Mouse (Mus musculus) limb, embryonic 10.5 days (tissue): Measurements from ENCODE around the gene Susd6. TPM values are rescaled to one million over a fixed set of nuclear protein-coding genes. Genes with fewer than 3 reads are reported as not detected.

ENCODE experiments used
- DNase-seq: peaks from one replicate; pipeline ENCODE4 v3.0.0-alpha.2; 2017; ENCODE audit warnings: low spot score
- H3K27ac ChIP-seq: fragments of 300-500 bp; sonication (generic); 2 replicates; pipeline ENCODE4 v1.5.1; 2016; ENCODE audit warnings: mild to moderate bottlenecking
- H3K27me3 ChIP-seq: fragments of 300-500 bp; sonication (generic); 2 replicates; pipeline ENCODE4 v1.6.1; 2016; ENCODE audit warnings: low read depth, mild to moderate bottlenecking; ENCODE audit not compliant: poor library complexity, severe bottlenecking
- H3K36me3 ChIP-seq: fragments of 300-500 bp; sonication (generic); 2 replicates; pipeline ENCODE4 v1.6.1; 2016; ENCODE audit warnings: mild to moderate bottlenecking, moderate library complexity
- H3K4me1 ChIP-seq: fragments of 300-500 bp; sonication (generic); 2 replicates; pipeline ENCODE4 v1.6.1; 2016
- H3K4me3 ChIP-seq: fragments of 300-500 bp; sonication (generic); 2 replicates; pipeline ENCODE4 v1.5.1; 2016; ENCODE audit warnings: mild to moderate bottlenecking, moderate library complexity
- H3K9me3 ChIP-seq: fragments of 300-500 bp; sonication (generic); replicated peaks from 2 replicates; pipeline ENCODE4 v1.6.1; 2016; ENCODE audit warnings: mild to moderate bottlenecking
- WGBS: fragments of 180-500 bp; shearing (Covaris S2); methylation state at CpG from one replicate; pipeline ENCODE4 v1.1.7; 2016; 5-methylcytosine and 5-hydroxymethylcytosine counted together
- polyA plus RNA-seq: library from polyadenylated mRNA; unstranded; fragments of >200 nt; fragmentation: Nextera tagmentation; extraction: Ambion mirVana; gene quantifications from 2 replicates; pipeline ENCODE4 v1.2.1, GENCODE M21; 2016

Gene Susd6
- polyA plus RNA-seq, 1 experiment from 2014 or later = 12.0 TPM

- DNase-seq = no peak
- Histone ChIP-seq H3K4me3 (no peak overlapping the region), H3K9me3 (no peaks in the 10 kb centered on the region), H3K27ac (no peak overlapping the region), H3K4me1 (peaks cover 4% of the 10 kb centered on the region; the same call in 1 of the 2 replicates), H3K36me3 (peaks cover 42% of the 10 kb centered on the region), H3K27me3 (no peaks in the 10 kb centered on the region)
- WGBS = 79% methylated on average over 3 of the region's 3 CpGs
These were observed 88.3 kb downstream of the Susd6 start for GRCm38 (mm10) chr12:80878653-80879052.

DNA sequence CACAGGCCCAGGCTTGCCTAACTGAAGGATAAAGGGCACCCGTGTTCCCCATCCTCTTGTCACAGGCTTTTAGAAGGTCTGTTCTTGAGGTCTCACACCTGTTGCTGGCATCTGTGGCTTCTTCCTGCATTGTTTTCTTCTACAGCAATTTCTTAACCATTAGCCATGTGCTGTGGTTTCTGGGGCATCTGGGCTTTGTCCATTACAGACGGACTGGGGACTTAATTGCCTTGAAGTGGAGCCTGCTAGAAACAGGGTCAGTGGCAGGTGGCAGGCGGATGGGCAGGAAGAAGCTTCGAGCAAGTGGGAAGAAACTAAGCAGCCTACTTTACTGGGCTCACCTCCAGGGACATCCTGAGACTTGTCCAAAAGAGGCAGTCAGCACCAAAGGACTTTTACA is 89.0 kb downstream of the Susd6 start:
- H3K4me1 ChIP-seq = peaks cover 4% of the 10 kb centered on the region; the same call in 1 of the 2 replicates
- no peak overlapping the region for H3K4me3 ChIP-seq
- H3K9me3 ChIP-seq = no peaks in the 10 kb centered on the region
- no peak for DNase-seq
- peaks cover 39% of the 10 kb centered on the region for H3K36me3 ChIP-seq
- 64% methylated on average over 4 of the region's 4 CpGs for WGBS
- H3K27me3 ChIP-seq = no peaks in the 10 kb centered on the region
- no peak overlapping the region for H3K27ac ChIP-seq

DNA sequence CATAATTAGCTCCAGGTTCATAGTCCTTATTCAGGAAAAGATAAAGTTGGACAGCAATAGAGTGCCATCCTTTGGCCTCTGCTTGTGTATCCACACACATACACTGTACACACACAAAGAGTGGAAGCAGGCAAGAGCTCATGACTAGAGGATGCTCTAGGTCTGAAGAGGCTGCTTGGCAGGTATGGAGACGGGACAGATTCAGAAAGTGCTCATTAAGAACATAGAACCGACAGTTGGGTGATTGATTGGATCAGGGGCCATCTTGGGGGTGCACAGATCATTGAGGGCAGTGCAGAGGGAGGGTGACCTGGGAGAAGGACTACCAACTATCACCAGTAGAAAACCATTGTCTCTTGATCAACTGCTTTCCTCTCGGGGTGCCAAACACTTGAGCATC is 90.8 kb downstream of the Susd6 start:
- Histone ChIP-seq H3K9me3 (no peaks in the 10 kb centered on the region), H3K4me3 (no peak overlapping the region), H3K36me3 (peaks cover 28% of the 10 kb centered on the region), H3K27me3 (no peaks in the 10 kb centered on the region), H3K27ac (no peak overlapping the region), H3K4me1 (peaks cover 15% of the 10 kb centered on the region)
- DNase-seq = no peak
- 85% methylated on average over 3 of the region's 3 CpGs for WGBS

DNA sequence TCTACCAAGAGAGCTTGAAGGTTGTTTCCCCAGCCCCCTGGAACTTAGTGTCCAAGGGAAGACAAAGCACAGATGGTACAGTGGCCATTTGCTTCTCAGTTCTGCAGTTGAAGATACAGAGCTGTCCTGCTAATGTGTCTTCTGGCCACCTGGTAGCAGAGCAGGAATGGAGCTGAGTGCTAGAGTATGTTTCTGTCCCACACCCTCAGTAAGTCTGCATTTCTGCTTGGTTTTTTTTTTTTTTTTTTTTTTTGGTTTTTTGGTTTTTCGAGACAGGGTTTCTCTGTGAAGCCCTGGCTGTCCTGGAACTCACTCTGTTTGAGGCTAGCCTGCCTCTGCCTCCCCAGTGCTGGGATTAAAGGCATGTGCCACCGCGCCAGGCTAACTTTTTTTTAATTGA is 93.0 kb downstream of the Susd6 start:
- H3K9me3 ChIP-seq = no peaks in the 10 kb centered on the region
- no peak for DNase-seq
- peaks cover 13% of the 10 kb centered on the region for H3K36me3 ChIP-seq
- 90% methylated on average over 3 of the region's 3 CpGs for WGBS
- H3K27ac ChIP-seq = no peak overlapping the region
- peaks cover 15% of the 10 kb centered on the region for H3K4me1 ChIP-seq
- H3K27me3 ChIP-seq = no peaks in the 10 kb centered on the region
- no peak overlapping the region for H3K4me3 ChIP-seq

DNA sequence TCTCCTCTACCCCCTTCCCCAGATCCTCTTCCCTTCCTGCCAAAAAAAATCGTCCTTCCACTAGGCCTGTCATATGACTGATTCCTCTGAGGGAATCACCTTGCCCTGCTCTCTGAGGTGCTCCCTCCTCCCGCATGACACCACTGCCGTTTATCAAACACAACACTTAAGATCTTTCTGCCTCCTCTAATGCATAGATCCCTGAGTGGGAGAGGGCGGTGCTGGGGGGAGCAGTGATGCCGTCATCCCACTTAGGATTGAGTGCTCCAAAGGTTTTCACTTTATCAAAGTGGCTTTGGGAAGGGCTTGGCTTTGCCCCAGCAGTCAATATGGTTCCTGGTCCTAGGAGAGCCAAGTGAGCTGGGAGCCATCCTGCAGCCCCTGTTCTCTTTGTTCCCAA is 93.6 kb downstream of the Susd6 start:
- Histone ChIP-seq H3K27me3 (no peaks in the 10 kb centered on the region), H3K27ac (no peak overlapping the region), H3K4me3 (no peak overlapping the region), H3K4me1 (peaks cover 15% of the 10 kb centered on the region), H3K36me3 (peaks cover 9% of the 10 kb centered on the region), H3K9me3 (no peaks in the 10 kb centered on the region)
- DNase-seq = no peak
- 65% methylated on average over 5 of the region's 5 CpGs for WGBS

GRCm38 (mm10) chr12:80885301-80886288 is 95.3 kb downstream of the Susd6 start:
- 0 out of 2 replicates have a peak, but pooled peaks cover 2% of the 10 kb centered on the region for H3K36me3 ChIP-seq
- H3K4me1 ChIP-seq = peaks cover 11% of the 10 kb centered on the region
- no peak overlapping the region for H3K27ac ChIP-seq
- WGBS = 51% methylated on average over 15 of the region's 15 CpGs
- H3K9me3 ChIP-seq = no peaks in the 10 kb centered on the region
- no peaks in the 10 kb centered on the region for H3K27me3 ChIP-seq
- peak; percentile 45 for DNase-seq
- peak overlapping the region; percentile 33 for H3K4me3 ChIP-seq

GRCm38 (mm10) chr12:80887036-80887435 is 96.7 kb downstream of the Susd6 start:
- Histone ChIP-seq H3K27me3 (no peaks in the 10 kb centered on the region), H3K4me3 (no peak overlapping the region), H3K36me3 (no peaks in the 10 kb centered on the region), H3K9me3 (no peaks in the 10 kb centered on the region), H3K27ac (no peak overlapping the region), H3K4me1 (peaks cover 11% of the 10 kb centered on the region)
- DNase-seq = no peak
- WGBS = 82% methylated on average over 2 of the region's 2 CpGs

DNA sequence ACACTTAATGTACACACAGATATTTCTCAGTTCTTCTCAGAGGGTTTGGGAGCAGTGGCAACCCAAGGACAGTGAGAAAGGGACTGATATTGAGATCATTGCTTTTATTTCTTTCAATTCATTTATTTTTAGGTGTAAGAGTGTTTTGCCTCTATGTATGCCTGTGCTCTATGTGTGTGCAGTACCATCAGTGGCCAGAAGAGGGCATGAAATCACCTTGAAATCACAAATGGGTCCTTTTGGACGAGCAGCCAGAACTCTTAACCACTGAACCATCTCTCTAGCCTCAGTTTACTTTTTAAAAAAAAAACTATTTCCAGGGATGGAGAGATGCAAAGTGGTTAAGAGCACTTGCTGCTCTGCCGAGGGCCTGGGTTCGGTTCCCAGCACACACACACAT is 99.0 kb downstream of the Susd6 start:
- no peak overlapping the region for H3K4me3 ChIP-seq
- H3K27me3 ChIP-seq = no peaks in the 10 kb centered on the region
- H3K4me1 ChIP-seq = peaks cover 11% of the 10 kb centered on the region
- DNase-seq = no peak
- H3K9me3 ChIP-seq = no peaks in the 10 kb centered on the region
- WGBS = 92% methylated on average over 3 of the region's 3 CpGs
- H3K27ac ChIP-seq = no peak overlapping the region
- no peaks in the 10 kb centered on the region for H3K36me3 ChIP-seq

DNA sequence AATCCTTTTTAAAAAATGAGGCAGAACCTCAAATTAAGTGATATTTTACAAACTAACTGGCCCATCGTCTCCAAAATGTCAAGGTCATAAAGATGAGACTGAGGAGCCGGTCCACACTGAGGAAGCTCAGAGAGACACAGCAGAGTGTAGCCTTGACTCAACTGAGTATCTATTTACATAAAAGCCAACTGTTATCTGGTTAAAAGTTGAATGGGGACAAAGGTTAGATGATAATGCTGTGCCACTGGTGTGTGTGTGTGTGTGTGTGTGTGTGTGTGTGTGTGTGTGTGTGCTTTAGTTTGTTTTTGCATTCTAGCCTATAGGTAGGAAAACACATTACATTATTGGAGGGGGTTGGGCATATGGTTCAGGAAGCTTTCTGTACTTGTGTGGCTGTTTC is 100.8 kb downstream of the Susd6 start:
- no peaks in the 10 kb centered on the region for H3K9me3 ChIP-seq
- H3K27ac ChIP-seq = no peak overlapping the region
- no peaks in the 10 kb centered on the region for H3K36me3 ChIP-seq
- DNase-seq = no peak
- no peak overlapping the region for H3K4me3 ChIP-seq
- WGBS = 93% methylated on average over 2 of the region's 2 CpGs
- H3K4me1 ChIP-seq = peaks cover 5% of the 10 kb centered on the region
- H3K27me3 ChIP-seq = no peaks in the 10 kb centered on the region

DNA sequence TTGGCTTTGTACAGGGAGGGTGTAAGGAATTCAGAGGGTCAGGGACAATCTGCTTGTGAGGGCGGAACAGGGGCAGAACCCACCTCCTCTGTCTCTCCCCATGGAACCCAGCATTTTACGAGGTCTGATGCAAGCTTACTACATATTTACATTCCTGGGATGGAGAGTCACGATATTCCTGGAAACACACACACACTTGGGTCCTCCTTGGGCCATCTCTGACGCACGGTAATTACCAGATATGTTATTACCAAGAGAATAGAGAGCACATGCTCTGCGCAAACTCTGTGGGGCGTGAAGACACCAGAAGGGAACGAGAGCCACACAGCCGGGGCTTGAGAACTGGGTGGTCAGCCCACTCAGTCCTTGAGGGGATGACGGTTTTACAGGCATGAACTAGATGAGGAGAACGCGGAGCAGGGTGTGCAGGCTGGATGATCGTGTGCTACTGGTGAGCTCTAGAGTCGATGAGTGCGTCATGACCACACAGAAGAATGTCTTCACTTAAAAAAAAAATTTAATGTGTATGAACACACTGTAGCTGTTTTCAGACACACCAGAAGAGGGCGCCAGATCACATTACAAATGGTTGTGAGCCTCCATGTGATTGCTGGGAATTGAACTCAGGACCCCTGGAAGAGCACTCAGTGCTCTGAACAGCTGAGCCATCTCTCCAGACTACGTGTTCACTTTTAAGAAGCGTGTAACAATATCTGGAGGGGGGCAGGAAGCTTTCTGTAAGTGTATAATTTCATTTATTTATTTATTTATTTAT is 103.6 kb downstream of the Susd6 start:
- H3K9me3 ChIP-seq = no peaks in the 10 kb centered on the region
- no peaks in the 10 kb centered on the region for H3K27me3 ChIP-seq
- H3K4me3 ChIP-seq = no peak overlapping the region
- H3K36me3 ChIP-seq = no peaks in the 10 kb centered on the region
- H3K27ac ChIP-seq = no peak overlapping the region
- no peak for DNase-seq
- peaks cover 5% of the 10 kb centered on the region for H3K4me1 ChIP-seq
- 92% methylated on average over 18 of the region's 18 CpGs for WGBS

- H3K36me3 ChIP-seq = no peaks in the 10 kb centered on the region
- no peaks in the 10 kb centered on the region for H3K27me3 ChIP-seq
- 14% methylated on average over 19 of the region's 19 CpGs for WGBS
- H3K9me3 ChIP-seq = no peaks in the 10 kb centered on the region
- H3K4me3 ChIP-seq = peak overlapping the region; percentile 39
- H3K27ac ChIP-seq = peak overlapping the region; percentile 62; the same call in 1 of the 2 replicates
- peak; percentile 79 for DNase-seq
- H3K4me1 ChIP-seq = peaks cover 5% of the 10 kb centered on the region
These were observed 104.8 kb downstream of the Susd6 start for GRCm38 (mm10) chr12:80894973-80895570.

- Histone ChIP-seq H3K36me3 (no peaks in the 10 kb centered on the region), H3K4me3 (no peak overlapping the region), H3K27me3 (no peaks in the 10 kb centered on the region), H3K27ac (no peak overlapping the region), H3K4me1 (no peaks in the 10 kb centered on the region), H3K9me3 (no peaks in the 10 kb centered on the region)
- no peak for DNase-seq
- 86% methylated on average over 8 of the region's 8 CpGs for WGBS
These were observed 119.3 kb downstream of the Susd6 start for GRCm38 (mm10) chr12:80909631-80910030.
